Mouse (Mus musculus) ovary, postnatal 10 days (tissue): ENCODE data around the gene Rep15.

Experiments used
- DNase-seq: peaks from one replicate; pipeline ENCODE4 v3.0.0; 2022; ENCODE audit warnings: low spot score

Gene Rep15

GRCm38 (mm10) chr6:147030096-147030885 is 2.1 kb upstream of the Rep15 start:
- DNase-seq = no peak

GRCm38 (mm10) chr6:147042291-147043290 is 10.2 kb downstream of the Rep15 start, which contains the start of gene Mrps35:
TSS of gene Mrps35 (plus strand) at chr6:147042764.
- peak; percentile 64 for DNase-seq

GRCm38 (mm10) chr6:147043633-147044032 is 11.2 kb downstream of the Rep15 start:
- no peak for DNase-seq

- no peak for DNase-seq
Observed at GRCm38 (mm10) chr6:147049239-147049805, 16.9 kb downstream of the Rep15 start.

- no peak for DNase-seq
Observed at GRCm38 (mm10) chr6:147051666-147052065, 19.3 kb downstream of the Rep15 start.

GRCm38 (mm10) chr6:147052440-147052839 is 20.1 kb downstream of the Rep15 start:
- DNase-seq = no peak

GRCm38 (mm10) chr6:147053785-147054646 is 21.6 kb downstream of the Rep15 start:
- DNase-seq = no peak

- no peak for DNase-seq
Observed at GRCm38 (mm10) chr6:147055374-147055977, 23.1 kb downstream of the Rep15 start.

- DNase-seq = no peak
Observed at GRCm38 (mm10) chr6:147059326-147059725, 26.9 kb downstream of the Rep15 start.

GRCm38 (mm10) chr6:147061630-147062029 is 29.2 kb downstream of the Rep15 start:
- no peak for DNase-seq

- no peak for DNase-seq
Observed at GRCm38 (mm10) chr6:147062034-147062433, 29.6 kb downstream of the Rep15 start.

- DNase-seq = no peak
Observed at GRCm38 (mm10) chr6:147062694-147063093, 30.3 kb downstream of the Rep15 start.

GRCm38 (mm10) chr6:147064226-147064943 is 32.0 kb downstream of the Rep15 start:
- no peak for DNase-seq

GRCm38 (mm10) chr6:147064944-147065261 is 32.5 kb downstream of the Rep15 start:
- DNase-seq = no peak

GRCm38 (mm10) chr6:147075808-147076387 is 43.5 kb downstream of the Rep15 start:
- no peak for DNase-seq

- DNase-seq = no peak
Observed at GRCm38 (mm10) chr6:147076878-147077277, 44.5 kb downstream of the Rep15 start.

GRCm38 (mm10) chr6:147079919-147080318 is 47.5 kb downstream of the Rep15 start:
- no peak for DNase-seq
